Mouse (Mus musculus) retina, postnatal 7 days (tissue): ENCODE measurements around the gene Usp3.

Source experiments
- DNase-seq: peaks from one replicate; pipeline ENCODE4 v3.0.0-alpha.2; 2012; ENCODE audit warnings: low read depth, low spot score

Usp3 gene

GRCm38 (mm10) chr9:66592708-66593612, at the start of gene Usp3:
Gene Usp3, minus strand, starts transcription at chr9:66593142.
- peak; percentile 91 for DNase-seq

GRCm38 (mm10) chr9:66640491-66640890, 47.5 kb upstream of the Usp3 start:
- DNase-seq = no peak

GRCm38 (mm10) chr9:66639626-66640025, 46.7 kb upstream of the Usp3 start:
- no peak for DNase-seq

GRCm38 (mm10) chr9:66632441-66632840, 39.5 kb upstream of the Usp3 start:
- no peak for DNase-seq

- DNase-seq = no peak
Observed at GRCm38 (mm10) chr9:66630931-66631330, 38.0 kb upstream of the Usp3 start.

GRCm38 (mm10) chr9:66626661-66627060, 33.7 kb upstream of the Usp3 start:
- DNase-seq = no peak

GRCm38 (mm10) chr9:66625974-66626530, 33.1 kb upstream of the Usp3 start:
- DNase-seq = no peak

GRCm38 (mm10) chr9:66624873-66625272, 31.9 kb upstream of the Usp3 start:
- no peak for DNase-seq

GRCm38 (mm10) chr9:66623627-66624026, 30.7 kb upstream of the Usp3 start:
- DNase-seq = no peak

GRCm38 (mm10) chr9:66620581-66620981, 27.6 kb upstream of the Usp3 start:
- no peak for DNase-seq

GRCm38 (mm10) chr9:66620055-66620454, 27.1 kb upstream of the Usp3 start:
- DNase-seq = no peak

GRCm38 (mm10) chr9:66617812-66618211, 24.9 kb upstream of the Usp3 start:
- no peak for DNase-seq

GRCm38 (mm10) chr9:66616858-66617257, 23.9 kb upstream of the Usp3 start:
- no peak for DNase-seq

- no peak for DNase-seq
Observed at GRCm38 (mm10) chr9:66615141-66615540, 22.2 kb upstream of the Usp3 start.

GRCm38 (mm10) chr9:66614547-66614946, 21.6 kb upstream of the Usp3 start:
- DNase-seq = no peak

- no peak for DNase-seq
Observed at GRCm38 (mm10) chr9:66613667-66614066, 20.7 kb upstream of the Usp3 start.

- peak; percentile 76 for DNase-seq
Observed at GRCm38 (mm10) chr9:66611478-66612093, 18.6 kb upstream of the Usp3 start.

- DNase-seq = no peak
Observed at GRCm38 (mm10) chr9:66608817-66609345, 15.9 kb upstream of the Usp3 start.

- no peak for DNase-seq
Observed at GRCm38 (mm10) chr9:66606851-66607250, 13.9 kb upstream of the Usp3 start.

GRCm38 (mm10) chr9:66605876-66606750, 13.2 kb upstream of the Usp3 start:
- DNase-seq = no peak
